Mouse (Mus musculus) embryonic fibroblast, embryonic 13.5 days (primary cell): ENCODE measurements around the gene Acadvl.

Experiments
- CTCF ChIP-seq: IDR thresholded peaks from 2 replicates; pipeline ENCODE4 v1.5.1; 2011; ENCODE audit warnings: mild to moderate bottlenecking, control low read depth, low read length, moderate library complexity, borderline replicate concordance; ENCODE audit not compliant: insufficient read depth
- POLR2A ChIP-seq: IDR thresholded peaks from 2 replicates; pipeline ENCODE4 v1.6.1; 2011; ENCODE audit warnings: low read depth, mild to moderate bottlenecking, control low read depth, low read length, moderate library complexity

DNA sequence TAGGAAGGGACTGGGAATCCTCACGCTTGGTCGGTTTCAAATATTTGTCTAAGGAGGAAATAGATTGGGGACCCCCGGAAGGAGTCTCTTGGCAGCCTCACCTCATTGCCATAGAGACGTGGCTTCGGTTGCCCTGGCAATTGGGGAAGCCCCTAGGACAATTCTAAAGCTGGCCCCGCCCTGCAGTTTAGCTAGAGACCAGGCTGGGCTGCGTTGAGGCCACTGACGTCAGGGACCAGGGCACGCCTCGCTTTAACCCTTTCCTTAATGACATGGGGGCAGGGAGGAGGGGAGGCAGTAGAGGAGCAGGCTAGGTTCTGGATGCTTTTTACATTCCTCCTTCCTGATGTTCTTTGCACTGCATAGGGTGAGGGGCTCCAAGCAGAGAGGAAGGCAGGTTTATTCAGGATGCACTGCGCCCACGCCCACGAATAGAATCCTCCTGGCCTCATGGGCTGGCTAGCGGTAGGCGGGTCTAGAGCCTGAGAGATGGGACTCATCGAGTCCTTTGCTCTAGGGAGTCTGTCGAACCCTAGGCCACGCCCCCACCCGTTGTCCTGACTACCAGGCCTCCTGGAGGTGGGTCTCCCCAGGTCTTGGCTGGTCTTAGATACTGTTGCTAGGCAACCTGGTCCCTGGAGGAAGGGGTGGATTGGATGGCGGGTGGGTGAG lies 14.1 kb upstream of the Acadvl start:
- no peak for TF ChIP-seq CTCF
- no peak for TF ChIP-seq POLR2A
